Mouse (Mus musculus): Measurements from ENCODE around the gene Rsph9. TPM values are rescaled to one million over a fixed set of nuclear protein-coding genes. Genes with fewer than 3 reads are reported as not detected.

Rsph9 gene
- 10 to 100 TPM; 17.9 to 21.9 TPM for total RNA-seq (2021)
- long read RNA-seq, experiment 1, transcript Rsph9-201 (5 exons, 966 nt) = major isoform, 17 of 24 reads
- long read RNA-seq, experiment 1, partial matches to known transcripts = 1 of 24 reads
- long read RNA-seq, experiment 1, other reads (novel, unspliced or antisense) = 6 of 24 reads
- long read RNA-seq, experiment 2, transcript Rsph9-201 (5 exons, 966 nt) = major isoform, 8 of 11 reads
- long read RNA-seq, experiment 2, partial matches to known transcripts = 1 of 11 reads
- long read RNA-seq, experiment 2, other reads (novel, unspliced or antisense) = 2 of 11 reads

DNA sequence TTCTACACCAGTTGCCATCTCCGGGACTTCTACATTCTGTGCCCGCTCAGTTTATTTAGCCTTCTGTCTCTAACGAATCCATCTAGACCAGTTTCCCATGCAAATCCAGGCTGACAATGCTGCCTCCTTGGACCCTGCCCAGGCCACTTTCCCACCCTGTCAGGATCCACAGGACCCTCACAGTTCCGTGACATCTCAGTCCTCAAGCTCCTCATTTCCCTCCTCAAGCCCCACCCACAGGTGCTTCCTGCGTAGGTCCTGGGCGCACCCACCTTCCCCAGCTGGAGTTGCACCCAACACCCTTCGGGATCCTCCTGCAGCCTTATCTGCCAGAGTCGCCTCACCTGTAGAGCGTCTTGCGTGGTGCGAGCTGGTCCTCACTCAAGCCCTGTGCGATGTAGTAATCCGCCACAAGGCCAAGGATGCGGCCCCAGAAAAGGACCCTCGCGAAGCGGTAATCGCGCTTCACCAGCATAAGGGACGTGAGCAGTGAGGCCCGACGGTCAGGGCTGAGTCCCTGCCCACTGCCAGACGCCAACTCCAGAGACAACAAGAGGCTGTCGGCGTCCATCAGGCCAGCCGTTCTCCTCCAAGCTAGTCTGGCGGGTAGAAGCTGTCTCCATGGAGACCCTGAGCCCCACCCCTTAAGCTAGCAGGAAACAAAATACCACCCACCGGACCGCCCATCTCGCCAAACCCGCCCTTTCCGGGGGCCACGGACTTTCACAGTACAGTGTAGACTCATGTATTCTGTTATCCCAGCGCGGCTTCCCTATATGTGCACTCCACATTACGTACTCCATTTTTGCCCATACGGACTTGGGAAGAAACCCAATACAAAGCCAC lies at the start of gene Rsph9:
TSS of gene Rsph9 (minus strand) at position 639 of the 846 bp plus-strand sequence.
- DNase-seq (ENCODE audit: low spot score in 2 of 2) = peak; percentile 72 to 82

DNA sequence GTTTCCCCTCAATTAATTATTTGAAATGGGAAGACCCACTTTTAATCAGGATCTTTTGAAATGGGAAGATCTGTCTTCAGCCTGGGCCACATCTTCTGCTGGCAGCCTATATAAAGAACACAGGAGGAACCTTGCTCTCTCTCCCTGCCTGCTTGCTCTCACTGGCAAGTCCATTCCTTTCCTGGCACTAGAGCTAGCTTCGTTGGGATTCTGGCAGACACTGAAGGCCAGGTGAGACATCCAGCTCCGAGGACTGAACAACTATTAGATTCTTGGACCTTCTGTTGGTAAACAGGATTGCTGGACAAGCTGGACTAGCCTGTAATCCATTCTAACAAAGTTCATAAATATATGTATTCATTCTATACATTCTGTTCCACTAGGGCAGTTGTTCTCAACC lies 44.8 kb upstream of the Rsph9 start:
- DNase-seq (ENCODE audit: low spot score in 2 of 2) = no peak

GRCm38 (mm10) chr17:46182273-46182672 lies 38.3 kb upstream of the Rsph9 start:
- no peak for DNase-seq (ENCODE audit: low spot score in 2 of 2)

DNA sequence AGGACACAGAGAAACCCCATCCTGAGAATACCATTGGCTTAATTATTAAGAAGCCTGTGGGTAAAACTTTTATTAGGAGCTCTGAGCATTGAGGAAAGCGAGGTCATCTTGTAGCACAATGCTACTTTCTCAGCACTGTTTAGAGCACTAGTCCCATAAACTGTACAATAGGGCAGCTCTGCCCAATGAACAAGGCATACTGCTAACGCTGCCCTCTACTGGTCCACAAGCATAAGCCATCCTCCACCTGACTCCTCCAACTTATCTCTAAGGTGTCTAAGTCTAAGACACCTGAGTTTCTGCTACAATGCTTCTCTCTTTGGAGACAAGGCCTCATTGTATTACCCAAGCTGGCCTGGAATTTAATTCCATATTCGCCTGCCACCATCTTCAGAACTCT lies 26.5 kb upstream of the Rsph9 start:
- no peak for DNase-seq (ENCODE audit: low spot score in 2 of 2)

DNA sequence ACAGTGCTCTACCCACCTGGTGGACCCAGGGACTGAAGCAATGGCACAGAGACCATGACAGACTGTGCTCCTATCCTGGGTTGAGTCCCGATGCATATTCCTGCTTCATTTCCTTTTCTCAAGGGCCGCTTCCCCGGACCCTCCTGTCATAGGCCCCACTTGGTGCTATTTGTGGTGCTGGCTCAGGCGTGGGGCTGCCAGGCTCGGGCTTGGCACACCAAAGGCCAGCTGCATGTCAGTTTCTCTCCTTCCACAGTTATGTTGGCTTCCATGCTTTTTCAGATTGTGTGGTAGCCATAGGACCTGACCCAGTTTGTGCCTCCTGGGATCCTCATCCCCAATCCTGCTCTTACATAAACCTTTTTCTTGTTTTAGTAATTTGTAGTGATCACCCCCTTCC lies 24.8 kb upstream of the Rsph9 start:
- DNase-seq (ENCODE audit: low spot score in 2 of 2) = no peak

DNA sequence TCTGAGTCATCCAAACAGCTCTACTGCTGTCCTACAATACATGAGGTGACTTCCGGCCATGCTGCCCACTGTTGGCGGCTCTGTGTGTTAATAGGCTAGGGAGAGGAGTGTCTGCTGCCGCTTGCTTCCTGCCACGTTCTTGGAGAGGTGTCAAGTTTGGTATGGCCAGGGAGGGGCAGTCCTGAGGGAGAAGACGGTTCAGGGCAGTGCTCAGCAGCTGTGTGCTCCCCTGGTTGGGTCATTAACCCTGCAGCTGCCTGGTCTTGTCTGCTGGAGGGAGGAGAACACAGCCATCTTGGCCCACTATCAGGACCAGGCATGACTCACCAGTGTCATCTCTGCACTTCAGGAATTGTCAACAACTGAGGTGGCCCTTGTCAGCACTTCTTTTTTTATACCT lies 24.3 kb upstream of the Rsph9 start:
- DNase-seq (ENCODE audit: low spot score in 2 of 2) = no peak

GRCm38 (mm10) chr17:46167014-46167413 lies 23.0 kb upstream of the Rsph9 start:
- no peak for DNase-seq (ENCODE audit: low spot score in 2 of 2)

DNA sequence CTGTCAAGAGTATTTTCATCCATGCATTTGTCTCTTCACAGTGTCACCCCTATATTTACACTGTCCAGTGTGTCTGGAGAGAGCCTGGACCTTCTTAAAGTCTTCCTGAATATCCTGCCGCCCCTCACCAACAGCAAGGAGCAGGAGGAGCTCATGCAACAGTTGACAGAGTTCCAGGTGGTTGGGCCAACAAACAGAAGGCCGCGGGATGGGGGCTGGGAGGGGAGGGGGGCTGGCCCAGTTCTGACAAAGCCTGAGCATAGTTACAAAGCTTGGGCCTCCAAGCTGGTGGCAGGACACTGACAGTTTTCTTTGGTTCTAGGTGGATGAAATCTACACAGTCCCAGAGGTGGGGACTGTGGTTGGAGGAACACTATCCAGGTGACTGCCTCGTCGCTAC lies 22.3 kb upstream of the Rsph9 start:
- DNase-seq (ENCODE audit: low spot score in 2 of 2) = no peak

- DNase-seq (ENCODE audit: low spot score in 2 of 2) = no peak
Measured at GRCm38 (mm10) chr17:46165460-46165859, 21.4 kb upstream of the Rsph9 start.

DNA sequence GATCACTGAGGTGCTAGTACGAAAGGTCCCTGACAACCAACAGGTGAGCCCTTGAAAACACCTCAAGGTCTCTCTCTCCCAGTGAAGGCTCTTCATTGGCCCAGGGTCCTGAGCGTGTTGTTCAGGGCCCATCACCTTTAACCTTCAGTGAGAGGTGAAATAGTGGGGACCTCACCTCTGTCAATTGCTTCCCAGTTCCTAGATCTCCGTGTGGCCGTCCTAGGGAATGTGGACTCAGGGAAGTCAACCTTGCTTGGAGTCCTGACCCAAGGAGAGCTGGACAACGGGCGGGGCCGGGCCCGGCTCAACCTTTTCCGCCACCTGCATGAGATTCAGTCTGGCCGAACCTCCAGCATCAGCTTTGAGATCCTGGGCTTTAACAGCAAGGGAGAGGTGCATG lies 20.8 kb upstream of the Rsph9 start:
- DNase-seq (ENCODE audit: low spot score in 2 of 2) = no peak

DNA sequence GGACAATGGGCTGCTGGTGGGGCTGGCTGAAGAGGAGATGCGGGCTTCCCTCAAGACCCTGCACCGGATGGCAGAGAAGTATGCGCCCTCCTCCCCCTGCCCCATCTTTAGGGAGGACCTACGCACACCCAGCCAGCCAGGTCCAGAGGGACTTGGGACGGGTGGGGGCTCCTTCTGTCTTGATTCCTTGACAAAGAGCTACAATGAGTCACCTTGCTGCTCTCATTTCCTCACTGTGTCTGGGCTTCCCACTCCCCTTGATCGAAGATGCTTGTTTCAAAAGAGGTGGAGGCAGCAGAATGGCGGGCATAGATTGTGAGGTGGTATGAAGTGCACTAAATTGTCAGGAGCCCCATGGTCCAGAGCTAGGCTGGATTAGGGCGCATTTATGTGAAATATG lies 20.3 kb upstream of the Rsph9 start:
- DNase-seq (ENCODE audit: low spot score in 2 of 2) = no peak

DNA sequence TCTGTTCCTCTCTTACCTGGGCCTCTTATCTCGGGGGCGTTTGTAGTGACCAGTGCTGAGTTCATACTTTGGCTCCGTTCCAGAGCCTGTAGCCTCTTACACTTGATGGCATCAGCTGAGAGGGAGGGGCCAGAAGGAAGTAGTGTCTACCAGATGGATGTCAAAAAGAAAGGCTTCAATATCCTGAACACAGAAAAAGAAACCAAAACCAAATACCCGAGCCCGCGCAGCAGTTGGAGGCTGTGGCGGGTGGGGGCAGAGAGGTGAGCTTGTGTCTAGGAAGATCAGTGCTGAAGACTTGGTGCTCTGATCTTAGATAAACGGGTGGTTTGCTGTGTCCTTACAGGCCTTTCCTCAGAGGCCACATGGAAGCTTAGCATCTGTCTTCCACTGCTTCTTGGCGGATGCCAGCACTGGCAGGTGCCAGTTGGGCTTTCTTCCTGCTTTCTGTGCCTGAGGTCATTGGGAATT lies 19.0 kb upstream of the Rsph9 start:
- DNase-seq (ENCODE audit: low spot score in 2 of 2) = no peak

DNA sequence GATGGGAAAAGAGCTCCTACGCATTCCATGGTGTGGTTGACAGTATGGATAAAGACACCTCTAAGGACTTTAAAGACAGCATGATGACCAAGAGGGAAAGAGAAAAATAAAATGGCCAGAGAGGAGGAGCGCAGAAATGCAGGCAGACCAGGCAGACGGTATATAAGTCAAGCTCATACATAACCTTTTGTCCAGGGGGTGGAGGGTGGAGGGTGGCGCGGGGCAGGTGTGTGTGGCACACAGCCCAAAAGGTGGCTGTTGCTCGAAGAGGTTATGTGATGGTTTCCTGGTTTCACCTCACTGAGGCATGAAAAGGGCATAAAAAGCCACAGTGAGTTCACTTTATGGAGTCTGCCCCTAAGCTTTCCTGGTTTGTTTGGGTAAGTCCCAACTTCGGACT lies 18.5 kb upstream of the Rsph9 start:
- DNase-seq (ENCODE audit: low spot score in 2 of 2) = no peak

DNA sequence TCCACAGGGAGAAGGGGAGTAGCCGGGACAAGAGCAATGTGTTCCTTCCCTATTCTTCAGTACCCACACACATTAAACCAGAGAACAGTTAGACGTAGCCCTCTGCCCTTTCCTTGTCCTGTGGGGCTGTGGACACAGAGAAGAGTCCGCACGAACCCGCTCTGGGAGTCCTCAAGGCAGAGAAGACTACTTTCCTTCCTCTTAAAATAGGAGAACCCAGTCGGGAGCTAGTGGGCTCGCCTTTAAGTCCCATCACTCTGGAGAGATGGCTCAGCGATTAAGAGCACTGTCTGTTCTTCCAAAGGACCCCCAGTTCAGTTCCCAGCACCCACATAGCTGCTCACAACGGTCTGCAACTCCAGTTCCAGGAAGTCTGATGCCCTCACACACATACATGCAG lies 17.7 kb upstream of the Rsph9 start:
- no peak for DNase-seq (ENCODE audit: low spot score in 2 of 2)

- DNase-seq (ENCODE audit: low spot score in 2 of 2) = peak in 1 of 2 experiments; percentile 14
Measured at GRCm38 (mm10) chr17:46161179-46161578, 17.2 kb upstream of the Rsph9 start.

GRCm38 (mm10) chr17:46160686-46161085 lies 16.7 kb upstream of the Rsph9 start, which contains the start of gene Gtpbp2:
Gtpbp2 (plus strand) TSS chr17:46161032.
- peak; percentile 93 to 96 for DNase-seq (ENCODE audit: low spot score in 2 of 2)

DNA sequence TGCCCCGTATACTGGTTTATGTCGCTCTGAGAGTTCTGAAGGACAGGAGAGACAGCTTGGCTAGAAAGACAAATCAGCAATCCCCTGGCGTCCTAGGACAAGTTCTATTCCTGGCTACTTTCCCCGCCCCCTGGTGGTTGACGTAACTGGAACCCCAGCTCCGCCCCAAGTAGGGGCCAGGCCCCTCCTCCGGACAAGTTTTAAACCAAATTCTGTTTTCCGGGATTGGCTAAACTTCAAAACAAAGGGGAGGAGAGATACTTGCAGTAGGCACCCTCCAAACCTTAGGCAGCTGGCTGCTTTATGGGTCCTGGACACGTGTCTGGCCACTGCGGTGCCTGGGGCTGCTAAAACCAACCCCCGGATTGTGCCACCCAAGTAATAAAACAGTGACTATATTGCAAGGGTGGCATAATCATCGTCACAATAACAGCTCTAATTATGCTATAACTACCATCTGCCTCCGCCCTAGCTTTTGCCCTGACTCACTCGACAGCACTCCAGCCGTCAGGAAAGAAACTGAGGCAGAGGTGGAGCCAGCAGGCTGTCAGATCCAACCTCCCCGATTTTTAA lies 16.2 kb upstream of the Rsph9 start:
- peak; percentile 79 to 83 for DNase-seq (ENCODE audit: low spot score in 2 of 2)

DNA sequence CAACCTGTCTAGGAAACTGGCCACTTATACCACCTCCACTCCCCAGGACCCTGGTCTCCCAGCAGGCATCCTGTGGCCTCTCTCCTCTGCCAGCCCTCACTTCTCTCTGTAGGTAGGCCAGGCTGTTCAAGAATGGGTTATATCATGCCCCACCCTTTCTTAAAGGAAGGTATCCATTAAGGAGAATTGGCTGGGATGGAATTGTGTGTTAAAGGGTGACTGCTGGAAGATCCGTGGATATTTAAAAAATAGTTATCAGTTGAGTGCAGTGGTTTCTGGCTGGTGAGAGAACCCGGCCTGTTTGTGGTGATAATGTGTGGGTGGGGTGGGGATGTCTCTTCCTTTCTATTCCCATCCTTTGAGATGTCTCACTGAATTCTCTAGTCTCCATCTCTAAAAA lies 15.2 kb upstream of the Rsph9 start:
- no peak for DNase-seq (ENCODE audit: low spot score in 2 of 2)

GRCm38 (mm10) chr17:46157131-46157530 lies 13.1 kb upstream of the Rsph9 start:
- DNase-seq (ENCODE audit: low spot score in 2 of 2) = no peak

DNA sequence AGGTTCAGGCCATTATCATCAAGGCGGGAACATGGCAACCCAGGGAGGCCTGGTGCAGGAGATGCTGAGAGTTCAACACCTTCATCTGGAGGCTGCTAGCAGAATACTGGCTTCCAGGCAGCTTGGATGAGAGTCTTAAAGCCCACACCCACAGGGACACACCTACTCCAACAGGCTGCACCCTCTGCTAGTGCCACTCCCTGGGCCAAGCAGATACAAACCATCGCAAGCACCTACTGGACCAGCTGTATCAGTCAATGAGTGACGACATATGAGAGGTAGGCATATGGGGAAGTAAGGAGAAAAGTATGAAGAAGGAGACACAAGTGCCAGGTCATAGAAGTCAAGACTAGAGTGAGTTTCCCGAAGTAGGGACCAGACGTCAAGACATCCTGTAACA lies 12.7 kb upstream of the Rsph9 start:
- DNase-seq (ENCODE audit: low spot score in 2 of 2) = no peak

- DNase-seq (ENCODE audit: low spot score in 2 of 2) = no peak
Measured at GRCm38 (mm10) chr17:46154336-46154735, 10.3 kb upstream of the Rsph9 start.
